Mouse (Mus musculus): ENCODE measurements around the gene Adra2a.

Gene Adra2a

DNA sequence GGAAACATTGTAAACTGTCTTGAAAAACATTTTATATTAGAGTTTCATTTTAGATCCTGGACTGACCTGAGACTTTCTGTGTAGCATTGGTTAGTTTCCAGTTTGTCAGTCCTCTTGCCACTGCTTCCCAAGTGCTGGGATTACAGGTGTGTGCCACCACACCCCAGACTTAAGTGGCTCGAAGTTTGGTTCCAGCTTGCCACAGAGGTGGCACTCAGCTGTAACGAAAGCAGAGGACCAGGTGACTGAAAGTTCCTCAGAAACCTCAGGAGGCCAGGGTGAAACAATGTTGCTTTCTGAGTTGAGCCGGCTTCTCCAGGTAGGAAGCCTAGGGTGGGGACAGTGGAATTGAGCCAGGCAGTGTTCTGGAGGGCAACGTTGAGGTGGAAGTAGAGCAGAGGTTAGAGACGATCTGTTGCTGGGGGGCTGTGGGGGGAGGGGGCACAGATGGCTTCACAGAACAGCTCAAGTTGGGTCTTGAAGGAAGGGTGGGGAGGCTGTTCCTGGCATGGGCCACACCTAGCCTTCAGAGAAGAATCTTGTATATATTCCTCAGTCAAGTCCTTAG lies 28.4 kb downstream of the Adra2a start:
- in situ Hi-C loops (cut with MboI; ENCODE audit: unreplicated experiment in 2 of 2), result no loop called here

DNA sequence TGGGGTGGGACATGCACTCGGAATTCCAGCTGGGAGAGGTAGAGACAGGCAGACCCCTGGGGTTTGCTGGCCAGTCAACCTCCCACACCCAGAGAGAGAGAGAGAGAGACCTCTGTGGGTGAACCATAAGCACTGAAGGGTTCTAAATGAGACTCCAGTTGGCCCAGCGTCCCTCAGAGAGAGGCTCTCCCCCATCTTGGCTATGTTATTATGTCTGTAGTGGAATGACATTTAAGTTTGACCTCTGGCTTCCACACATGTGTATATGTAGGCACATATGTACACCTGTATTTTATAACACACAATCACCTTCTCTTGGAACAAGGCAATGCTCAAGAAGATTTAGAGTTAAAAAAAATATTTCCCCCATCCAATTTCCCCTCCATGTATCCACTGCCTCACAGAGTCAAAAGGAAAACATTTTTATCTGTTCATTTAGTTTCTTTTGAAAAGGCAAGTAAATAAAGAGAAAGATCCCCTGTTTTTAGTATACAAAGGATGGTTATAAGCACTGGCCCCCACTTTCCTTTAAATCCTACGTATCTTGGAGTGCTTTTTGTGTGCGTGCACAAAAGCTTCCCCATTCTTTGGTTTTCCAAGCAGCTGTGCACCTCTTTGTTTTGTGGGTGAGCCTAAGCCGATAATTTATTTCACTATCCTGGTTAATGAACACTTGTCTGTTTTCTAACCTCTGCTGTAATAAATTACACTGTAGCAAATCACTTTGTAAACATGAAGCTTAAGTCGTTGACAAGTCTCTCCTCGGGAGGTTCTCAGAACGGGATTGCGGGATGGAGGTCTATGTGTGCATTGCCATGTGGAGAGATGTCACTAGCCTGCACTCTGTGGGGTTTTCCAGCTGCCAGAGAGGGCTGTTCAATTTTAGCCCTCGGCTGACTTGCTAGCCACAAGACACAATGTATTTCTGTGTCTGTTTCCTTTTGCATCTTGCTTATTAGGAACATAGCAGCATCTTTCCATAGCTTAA lies 32.7 kb downstream of the Adra2a start:
- in situ Hi-C loops (cut with MboI; ENCODE audit: unreplicated experiment in 2 of 2), result no loop called here

DNA sequence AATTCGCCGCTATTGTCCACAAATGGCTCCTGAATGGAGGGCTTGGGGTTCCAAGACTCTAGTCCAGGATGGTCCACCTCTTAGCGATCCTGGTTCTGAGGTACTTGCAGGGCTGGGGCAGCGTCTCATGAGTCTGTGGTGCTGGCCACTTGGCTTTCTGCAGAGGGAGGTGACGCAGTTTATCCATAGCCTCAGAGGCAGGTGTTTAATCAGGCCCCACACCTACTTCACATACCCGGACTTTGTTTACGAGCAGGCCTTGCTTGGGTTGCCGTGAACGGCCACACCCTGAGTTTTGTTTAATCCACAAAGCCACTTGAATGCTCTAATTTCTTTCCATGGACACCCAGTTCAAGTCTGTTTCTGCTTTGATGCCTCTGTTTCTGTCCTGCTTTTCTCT lies 37.4 kb downstream of the Adra2a start:
- in situ Hi-C loops (cut with MboI; ENCODE audit: unreplicated experiment in 2 of 2), result no loop called here

DNA sequence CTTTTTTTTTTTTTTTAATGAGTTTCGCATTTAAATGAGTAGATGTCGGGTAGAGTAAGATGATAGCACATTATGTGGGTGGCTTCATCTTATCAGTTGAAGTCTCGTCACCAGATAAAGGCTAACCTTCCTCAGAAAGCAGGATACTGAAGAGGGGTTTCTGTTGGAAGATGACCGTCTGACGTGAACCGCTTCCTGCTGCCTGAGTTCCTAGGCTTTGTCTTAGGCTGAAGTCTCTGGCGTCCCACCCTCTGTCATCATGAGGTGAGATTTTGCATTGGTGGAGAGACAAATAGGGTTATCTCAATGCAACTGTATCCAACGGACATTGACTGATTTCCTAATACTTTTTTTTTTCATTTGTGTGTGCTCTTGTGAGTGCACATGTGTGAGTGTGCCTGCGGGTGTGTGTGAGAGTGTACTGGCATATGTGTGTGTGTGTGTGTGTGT lies 37.8 kb downstream of the Adra2a start:
- in situ Hi-C loops (cut with MboI; ENCODE audit: unreplicated experiment in 2 of 2), result no loop called here

DNA sequence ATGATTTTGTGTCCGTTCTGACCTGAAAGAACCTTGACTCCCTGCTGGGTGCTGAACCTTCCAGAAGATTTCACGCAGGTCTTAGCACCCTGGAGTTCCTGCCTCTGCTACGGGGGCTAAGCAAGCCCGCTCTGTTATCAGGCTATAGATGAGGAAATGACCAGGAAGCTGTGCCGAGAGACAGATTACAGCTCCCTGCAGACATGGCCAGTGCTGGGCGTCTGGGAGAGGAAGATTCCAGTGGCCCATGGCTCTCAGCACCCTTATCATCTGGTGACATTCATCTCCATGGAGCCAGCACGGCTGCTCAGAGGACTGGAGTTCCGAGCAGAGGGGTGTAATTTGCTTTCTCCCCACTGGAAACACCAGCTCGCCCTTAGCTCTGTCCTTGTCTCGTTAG lies 43.4 kb downstream of the Adra2a start:
- in situ Hi-C loops (cut with MboI; ENCODE audit: unreplicated experiment in 2 of 2), result no loop called here

DNA sequence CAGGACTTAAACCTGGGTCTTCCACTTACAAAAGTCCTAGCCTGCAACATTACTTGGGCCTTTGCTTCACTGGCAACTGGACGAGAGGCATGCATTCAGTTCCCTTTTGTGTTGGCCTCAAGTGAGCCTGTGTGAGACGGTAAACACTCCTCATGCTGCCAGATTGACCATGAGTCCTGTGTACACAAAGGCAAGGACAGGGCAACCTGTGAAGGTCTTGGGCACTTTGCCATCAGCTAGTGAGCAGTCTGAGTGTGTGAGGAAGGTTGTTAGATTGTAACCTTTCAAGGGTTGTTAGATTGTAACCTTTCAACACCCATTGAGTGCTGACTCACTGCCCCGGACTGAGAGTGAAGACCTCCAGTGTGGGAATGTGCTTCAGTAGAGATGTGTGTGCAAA lies 49.6 kb downstream of the Adra2a start:
- in situ Hi-C loops (cut with MboI; ENCODE audit: unreplicated experiment in 2 of 2), result no loop called here

DNA sequence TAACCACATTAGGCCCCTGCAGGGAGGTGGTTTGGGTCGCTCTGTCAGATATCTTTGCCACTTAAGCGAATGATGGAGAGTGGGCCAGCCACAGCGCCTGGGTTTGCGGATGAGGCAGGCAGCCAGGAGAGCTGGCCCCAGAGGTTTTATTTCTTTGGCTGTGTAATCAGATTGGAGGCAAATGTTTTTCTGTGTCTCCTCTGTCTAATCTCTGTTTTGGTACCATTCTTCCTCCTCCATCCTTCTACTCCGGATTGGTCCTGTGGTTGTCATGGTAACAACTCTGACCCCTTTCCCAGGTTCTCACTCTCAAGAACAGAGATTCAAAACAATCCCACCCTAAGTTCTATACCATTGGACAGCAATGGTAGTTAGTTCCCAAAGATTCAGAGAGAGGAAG lies 51.8 kb downstream of the Adra2a start:
- in situ Hi-C loops (cut with MboI; ENCODE audit: unreplicated experiment in 2 of 2), result no loop called here

DNA sequence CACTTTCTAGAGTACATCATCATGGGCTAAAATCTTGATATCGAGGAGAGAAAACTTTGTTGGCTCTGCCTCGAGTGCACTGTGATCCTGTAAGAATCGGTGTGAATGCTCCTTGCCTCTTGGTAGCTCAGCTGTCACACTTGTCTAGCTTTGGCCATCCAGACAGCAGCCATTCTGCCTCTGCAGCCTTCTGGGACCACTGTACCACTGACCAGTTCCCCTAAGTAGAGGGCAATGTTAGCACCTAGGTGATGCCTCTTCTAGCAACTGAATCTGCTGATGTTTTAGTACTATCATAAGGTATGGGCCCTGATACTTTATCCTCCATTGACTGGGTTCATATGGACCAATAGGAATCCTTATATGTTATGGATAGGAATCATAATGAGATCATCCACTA lies 54.4 kb downstream of the Adra2a start:
- in situ Hi-C loops (cut with MboI; ENCODE audit: unreplicated experiment in 2 of 2), result no loop called here

Data from v-Abl transformed pro-B cells (cell line).